25 mouse cellular contexts compared by ENCODE assay signal in genomic region chr9:32718868-32719267, GRCm38 (mm10).
DNase-seq lines count a peak whose midpoint lies in the region; ATAC-seq and TF ChIP-seq lines count a peak whose summit lies in the region.
"Had no signal": no experiment of that assay in that cellular context is flagged by ENCODE, and none has a peak within 500 bp of the region (broad histone marks: within the 10 kb centered on the region; RNA-seq: fewer than 3 reads in every experiment).

No protein-coding gene starts in this region.

- peaks cover 57% of the 10 kb centered on the region for H3K4me1 ChIP-seq in heart, postnatal 0 days (ENCODE audit: control insufficient read depth, insufficient read depth)
- H3K4me1 ChIP-seq in heart, embryonic 12.5 days (replicated peaks) = peaks cover 78% of the 10 kb centered on the region
- H3K4me1 ChIP-seq in liver, embryonic 16.5 days (ENCODE audit: control insufficient read depth, low read depth, low read length) = peaks cover 7% of the 10 kb centered on the region
- H3K4me1 ChIP-seq in limb, embryonic 12.5 days (replicated peaks) = peaks cover 90% of the 10 kb centered on the region

- H3K27ac ChIP-seq in gastrocnemius, adult 2 months = peak overlapping the region; percentile 73
- H3K27ac ChIP-seq in heart, postnatal 0 days (ENCODE audit: low read depth) = peak overlapping the region; percentile 63; the same call in 1 of the 2 replicates
- no peak overlapping the region for H3K27ac ChIP-seq in heart, embryonic 12.5 days (ENCODE audit: poor library complexity, severe bottlenecking)
- H3K27ac ChIP-seq in liver, embryonic 16.5 days (ENCODE audit: low read length) = no peak overlapping the region
- H3K27ac ChIP-seq in limb, embryonic 12.5 days = 0 out of 2 replicates have a peak overlapping the region, but pooled peaks have one; percentile 0
- H3K27ac ChIP-seq: hindbrain, embryonic 12.5 days had no signal

- H3K9me3 ChIP-seq in heart, postnatal 0 days (replicated peaks; ENCODE audit: control insufficient read depth, low read length) = no peaks in the 10 kb centered on the region
- H3K9me3 ChIP-seq in heart, embryonic 12.5 days (replicated peaks) = no peaks in the 10 kb centered on the region
- H3K9me3 ChIP-seq in liver, embryonic 16.5 days (replicated peaks; ENCODE audit: control insufficient read depth, low read length) = no peaks in the 10 kb centered on the region
- no peaks in the 10 kb centered on the region for H3K9me3 ChIP-seq in limb, embryonic 12.5 days
- H3K9me3 ChIP-seq: embryonic facial prominence, embryonic 15.5 days; forebrain, embryonic 10.5 days; heart, embryonic 15.5 days; hindbrain, embryonic 12.5 days had no signal

- H3K4me2 ChIP-seq in heart, postnatal 0 days (ENCODE audit: low read depth, low read length) = no peak overlapping the region
- H3K4me2 ChIP-seq in heart, embryonic 12.5 days = no peak overlapping the region
- no peak overlapping the region for H3K4me2 ChIP-seq in liver, embryonic 16.5 days (ENCODE audit: low read depth, low read length)
- H3K4me2 ChIP-seq in limb, embryonic 12.5 days = no peak overlapping the region
- H3K4me2 ChIP-seq: embryonic facial prominence, embryonic 15.5 days; heart, embryonic 15.5 days; hindbrain, embryonic 12.5 days had no signal

- ATAC-seq in heart, postnatal 0 days (ENCODE audit: insufficient read depth, low read depth) = no peak
- ATAC-seq in heart, embryonic 12.5 days (ENCODE audit: insufficient number of reproducible peaks, low FRiP score) = no peak
- peak; percentile 65 for ATAC-seq in liver, embryonic 16.5 days (ENCODE audit: low read depth)
- ATAC-seq in limb, embryonic 12.5 days (ENCODE audit: insufficient number of reproducible peaks, insufficient read depth, low FRiP score, low TSS enrichment, low read depth) = no peak
- ATAC-seq: CD4-positive, CD25-positive, alpha-beta regulatory T cell, adult 4 months; forebrain, embryonic 14.5 days; hindbrain, postnatal 0 days had no signal

- intact Hi-C loops in gastrocnemius, adult 2 months (cut with DNase I) = no loop called here

- H3K36me3 ChIP-seq in heart, postnatal 0 days (replicated peaks; ENCODE audit: control insufficient read depth, insufficient read depth, low read length) = no peaks in the 10 kb centered on the region; the same call in 1 of the 2 replicates
- 0 out of 2 replicates have a peak, but pooled peaks cover 2% of the 10 kb centered on the region for H3K36me3 ChIP-seq in heart, embryonic 12.5 days
- no peaks in the 10 kb centered on the region for H3K36me3 ChIP-seq in liver, embryonic 16.5 days (ENCODE audit: control insufficient read depth, insufficient read depth)
- H3K36me3 ChIP-seq in limb, embryonic 12.5 days = no peaks in the 10 kb centered on the region
- H3K36me3 ChIP-seq: embryonic facial prominence, embryonic 15.5 days; forebrain, embryonic 10.5 days; G1E; heart, embryonic 15.5 days; hindbrain, embryonic 12.5 days had no signal

- H3K4me3 ChIP-seq in gastrocnemius, adult 2 months = no peak overlapping the region
- no peak overlapping the region for H3K4me3 ChIP-seq in heart, postnatal 0 days (ENCODE audit: low read depth, low read length)
- H3K4me3 ChIP-seq in heart, embryonic 12.5 days = no peak overlapping the region
- H3K4me3 ChIP-seq in liver, embryonic 16.5 days (ENCODE audit: low read depth, low read length) = no peak overlapping the region
- no peak overlapping the region for H3K4me3 ChIP-seq in limb, embryonic 12.5 days (replicated peaks)
- H3K4me3 ChIP-seq: embryonic facial prominence, embryonic 15.5 days; erythroblast, embryonic 14.5 days; forebrain, embryonic 10.5 days; heart, embryonic 15.5 days; hindbrain, embryonic 12.5 days had no signal

- TF ChIP-seq CTCF in gastrocnemius, adult 2 months (IDR thresholded peaks at IDR 0.05) = no peak
- TF ChIP-seq CTCF in heart, postnatal 0 days (IDR thresholded peaks at IDR 0.05; ENCODE audit: low read depth) = no peak

- H3K9ac ChIP-seq in heart, postnatal 0 days (replicated peaks; ENCODE audit: low read depth, low read length) = no peak overlapping the region
- no peak overlapping the region for H3K9ac ChIP-seq in heart, embryonic 12.5 days
- H3K9ac ChIP-seq in liver, embryonic 16.5 days (ENCODE audit: low read depth, low read length) = no peak overlapping the region
- no peak overlapping the region for H3K9ac ChIP-seq in limb, embryonic 12.5 days (replicated peaks)
- H3K9ac ChIP-seq: embryonic facial prominence, embryonic 15.5 days; hindbrain, embryonic 12.5 days had no signal

- 65% methylated on average over 4 of the region's 4 CpGs for WGBS in heart, postnatal 0 days
- 73% methylated on average over 4 of the region's 4 CpGs for WGBS in heart, embryonic 12.5 days
- WGBS in liver, embryonic 16.5 days (ENCODE audit: insufficient replicate concordance) = 50% methylated on average over 4 of the region's 4 CpGs
- 63% methylated on average over 4 of the region's 4 CpGs for WGBS in limb, embryonic 12.5 days

- no peak for TF ChIP-seq EP300 in heart, postnatal 0 days (IDR thresholded peaks at IDR 0.05; ENCODE audit: low read depth)

- no peak for DNase-seq in gastrocnemius, adult 2 months
- no peak for DNase-seq in gastrocnemius, adult 18-20 months (ENCODE audit: low spot score)
- no peak for DNase-seq in heart, postnatal 0 days (ENCODE audit: low spot score)
- DNase-seq in liver = no peak
- no peak for DNase-seq in urinary bladder, postnatal 14 days (ENCODE audit: low spot score)
- DNase-seq: adrenal gland, adult 8-10 months; adrenal gland, postnatal 36 days; cerebellum, adult 11 months; cerebellum, adult 8-10 months; cerebellum, postnatal 14 days; embryo, embryonic 11 days; gastrocnemius, postnatal 10 days; heart, postnatal 4 days had no signal

- H3K27me3 ChIP-seq in heart, postnatal 0 days (ENCODE audit: control insufficient read depth, insufficient read depth, low read length) = no peaks in the 10 kb centered on the region
- no peaks in the 10 kb centered on the region for H3K27me3 ChIP-seq in heart, embryonic 12.5 days (replicated peaks)
- no peaks in the 10 kb centered on the region for H3K27me3 ChIP-seq in liver, embryonic 16.5 days (ENCODE audit: control insufficient read depth, insufficient read depth, low read depth, low read length)
- no peaks in the 10 kb centered on the region for H3K27me3 ChIP-seq in limb, embryonic 12.5 days
- H3K27me3 ChIP-seq: embryonic facial prominence, embryonic 15.5 days; heart, embryonic 15.5 days had no signal

Comparison
In these comparisons a context has a peak if more than half of its experiments do, and no peak if none do; other contexts are left out.
1. H3K27ac ChIP-seq: peak in gastrocnemius, adult 2 months (single experiment), heart, postnatal 0 days (single experiment) and limb, embryonic 12.5 days (single experiment); none in heart, embryonic 12.5 days (single experiment) and liver, embryonic 16.5 days (single experiment).